Mouse (Mus musculus) myocyte (in vitro differentiated cells): ENCODE results near the gene Acyp1. TPM values are rescaled to one million over a fixed set of nuclear protein-coding genes. Genes with fewer than 3 reads are reported as not detected.

ENCODE experiments used
- H3K27me3 ChIP-seq: one replicate; pipeline ENCODE4 v1.6.1; 2011; ENCODE audit not compliant: control insufficient read depth, insufficient read depth, insufficient read length
- H3K36me3 ChIP-seq: one replicate; pipeline ENCODE4 v1.6.1; 2011; ENCODE audit not compliant: control insufficient read depth, insufficient read depth
- H3K4me2 ChIP-seq: one replicate; pipeline ENCODE4 v1.6.1; 2011; ENCODE audit warnings: low read depth, control low read depth
- H3K4me3 ChIP-seq: one replicate; pipeline ENCODE4 v1.5.1; 2011; ENCODE audit warnings: mild to moderate bottlenecking, control low read depth, moderate library complexity
- H3K79me2 ChIP-seq: one replicate; pipeline ENCODE4 v1.6.1; 2011; ENCODE audit not compliant: control insufficient read depth, insufficient read depth
- H3ac ChIP-seq: one replicate; pipeline ENCODE4 v1.6.1; 2011; ENCODE audit not compliant: control insufficient read depth, insufficient read length
- CEBPB ChIP-seq: IDR thresholded peaks from 2 replicates; pipeline ENCODE4 v1.6.1; 2011; ENCODE audit warnings: mild to moderate bottlenecking, moderate library complexity; ENCODE audit not compliant: poor library complexity, insufficient read depth, severe bottlenecking
- E2F4 ChIP-seq: IDR thresholded peaks from one replicate; pipeline ENCODE4 v1.6.1; 2011; ENCODE audit warnings: mild to moderate bottlenecking, control low read depth, moderate library complexity; ENCODE audit not compliant: insufficient read depth
- MAX ChIP-seq: IDR thresholded peaks from one replicate; pipeline ENCODE4 v1.6.1; 2011; ENCODE audit warnings: low read depth, mild to moderate bottlenecking, control low read depth
- MYOD1 ChIP-seq, 3 experiments: IDR thresholded peaks; one replicate each; pipeline ENCODE4 v1.6.1; 2011; ENCODE audit warnings: control low read depth in 2 of 3, low read depth in 2 of 3, mild to moderate bottlenecking in 2 of 3, moderate library complexity in 1 of 3; ENCODE audit not compliant: insufficient read length in 2 of 3, control insufficient read depth in 1 of 3
- MYOG ChIP-seq, 3 experiments: IDR thresholded peaks; one replicate each; pipeline ENCODE4 v1.6.1; 2011; ENCODE audit warnings: control low read depth in 2 of 3, low read depth in 2 of 3, mild to moderate bottlenecking in 2 of 3; ENCODE audit not compliant: insufficient read length in 2 of 3, control insufficient read depth in 1 of 3, insufficient read depth in 1 of 3
- POLR2A ChIP-seq: IDR thresholded peaks from one replicate; pipeline ENCODE4 v1.6.1; 2011; ENCODE audit warnings: low read depth, mild to moderate bottlenecking, control low read depth, moderate library complexity; ENCODE audit not compliant: insufficient read length
- POLR2AphosphoS2 ChIP-seq: IDR thresholded peaks from one replicate; pipeline ENCODE4 v1.6.1; 2011; ENCODE audit warnings: low read depth, control low read depth; ENCODE audit not compliant: insufficient read length
- REST ChIP-seq: IDR thresholded peaks from one replicate; pipeline ENCODE4 v1.6.1; 2011; ENCODE audit warnings: mild to moderate bottlenecking, control low read depth, moderate library complexity; ENCODE audit not compliant: insufficient read depth, insufficient read length
- SRF ChIP-seq: IDR thresholded peaks from one replicate; pipeline ENCODE4 v1.6.1; 2011; ENCODE audit warnings: low read depth; ENCODE audit not compliant: control insufficient read depth, insufficient read length
- TCF12 ChIP-seq: IDR thresholded peaks from one replicate; pipeline ENCODE4 v1.6.1; 2011; ENCODE audit warnings: mild to moderate bottlenecking, control low read depth; ENCODE audit not compliant: poor library complexity, insufficient read depth, severe bottlenecking
- TCF3 ChIP-seq: IDR thresholded peaks from one replicate; pipeline ENCODE4 v1.6.1; 2011; ENCODE audit warnings: low read depth, control low read depth; ENCODE audit not compliant: insufficient read length
- USF1 ChIP-seq: IDR thresholded peaks from one replicate; pipeline ENCODE4 v1.6.1; 2011; ENCODE audit warnings: low read depth, mild to moderate bottlenecking, control low read depth, moderate library complexity
- polyA plus RNA-seq: library from polyadenylated mRNA; unstranded; fragments of >200 nt; fragmentation: generic; extraction: Trizol; gene quantifications from one replicate; pipeline ENCODE4 v1.2.1, GENCODE M21; 2012; ENCODE audit warnings: missing spikeins

Acyp1 gene
- polyA plus RNA-seq, 1 experiment: 22.0 TPM

DNA sequence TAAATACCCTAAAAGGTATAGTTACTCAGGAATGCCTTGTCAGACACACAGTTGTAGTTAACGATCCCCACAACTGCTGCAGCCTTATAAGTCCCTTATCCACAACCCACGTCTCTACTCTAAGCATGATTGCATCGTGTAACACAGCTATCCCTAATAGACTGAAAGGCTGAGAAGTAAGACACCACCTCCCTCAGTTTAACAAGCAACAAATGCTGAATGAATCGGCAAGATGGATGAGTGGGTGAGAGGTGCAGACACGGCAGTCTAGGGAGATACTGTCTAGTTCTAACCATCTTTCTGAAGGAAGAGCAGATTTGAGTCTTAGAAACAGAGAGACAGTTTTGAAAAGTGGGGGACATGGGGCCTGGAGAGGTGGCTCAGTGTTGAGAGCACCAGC is 25.0 kb downstream of the Acyp1 start:
- H3K79me2 ChIP-seq: no peaks in the 10 kb centered on the region
- no peaks in the 10 kb centered on the region for H3K27me3 ChIP-seq
- H3K36me3 ChIP-seq: no peaks in the 10 kb centered on the region
- H3ac ChIP-seq: no peak overlapping the region
- H3K4me2 ChIP-seq: no peak overlapping the region
- TF ChIP-seq REST (no peak), USF1 (no peak)
- no peak overlapping the region for H3K4me3 ChIP-seq

DNA sequence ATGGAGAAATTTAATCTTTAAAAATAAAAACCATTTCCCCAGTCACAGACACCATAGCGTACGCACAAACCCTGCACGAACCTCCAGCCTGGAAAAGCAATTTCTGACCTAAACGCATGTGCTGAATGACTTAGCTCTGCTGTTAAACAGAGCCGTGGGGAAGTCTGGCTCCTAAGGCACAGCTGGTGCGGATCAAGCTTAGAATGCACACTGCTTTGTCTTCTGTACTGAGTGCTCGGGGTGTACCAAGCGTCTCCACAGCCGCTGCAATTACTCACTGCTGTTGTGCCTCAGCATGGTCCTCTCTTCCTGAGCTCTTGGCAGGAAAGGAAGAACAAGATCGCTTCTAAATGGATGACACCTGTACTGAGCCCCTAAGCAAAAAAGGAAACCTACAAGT is 25.7 kb downstream of the Acyp1 start:
- Histone ChIP-seq H3K36me3 (no peaks in the 10 kb centered on the region), H3K4me3 (no peak overlapping the region), H3K27me3 (no peaks in the 10 kb centered on the region), H3K4me2 (no peak overlapping the region), H3ac (no peak overlapping the region), H3K79me2 (no peaks in the 10 kb centered on the region)
- no peak for TF ChIP-seq TCF3
- TF ChIP-seq POLR2AphosphoS2: no peak
- TF ChIP-seq MAX: no peak
- no peak for TF ChIP-seq TCF12
- TF ChIP-seq MYOD1 (IDR thresholded peaks at IDR 0.05; ENCODE audit: control insufficient read depth in 1 of 3, insufficient read length in 2 of 3, low read depth in 2 of 3): no peak
- TF ChIP-seq POLR2A: no peak
- TF ChIP-seq REST: no peak
- TF ChIP-seq MYOG (IDR thresholded peaks at IDR 0.05; ENCODE audit: control insufficient read depth in 1 of 3, insufficient read depth in 1 of 3, insufficient read length in 2 of 3, low read depth in 2 of 3): no peak
- TF ChIP-seq E2F4: no peak
- TF ChIP-seq SRF: no peak
- TF ChIP-seq CEBPB: no peak

DNA sequence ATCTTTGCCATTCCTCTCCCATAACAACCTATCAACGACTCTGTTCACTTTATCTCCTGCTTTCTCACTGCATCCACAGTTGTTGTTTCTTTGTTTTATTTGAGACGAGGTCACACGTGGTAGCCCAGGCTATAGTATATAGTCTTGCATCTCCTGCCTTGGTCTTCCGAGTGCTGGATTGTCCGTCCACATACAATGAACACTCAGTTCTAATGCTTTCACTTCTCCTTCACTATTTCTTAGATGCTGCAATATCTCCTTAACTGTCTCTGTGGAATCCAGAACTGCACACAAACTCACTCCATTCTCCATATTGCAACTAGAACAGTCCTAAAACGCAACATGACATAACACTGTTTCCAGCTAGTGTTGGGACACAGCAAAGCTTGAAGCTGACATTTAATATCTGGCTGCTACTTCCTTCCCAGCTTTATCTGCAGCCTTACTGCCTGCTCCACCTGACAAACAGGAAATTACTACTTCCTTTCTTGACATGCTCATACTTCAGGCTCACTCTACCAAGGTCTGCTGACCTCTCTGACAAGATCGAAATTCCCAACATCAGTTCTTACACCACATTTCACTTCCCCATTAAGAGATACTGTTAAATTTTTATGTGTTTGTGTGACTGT is 31.1 kb downstream of the Acyp1 start:
- H3K4me2 ChIP-seq: peak overlapping the region; percentile 49
- no peak overlapping the region for H3ac ChIP-seq
- no peaks in the 10 kb centered on the region for H3K79me2 ChIP-seq
- TF ChIP-seq CEBPB (no peak), USF1 (no peak), MYOG (IDR thresholded peaks at IDR 0.05; ENCODE audit: control insufficient read depth in 1 of 3, insufficient read depth in 1 of 3, insufficient read length in 2 of 3, low read depth in 2 of 3) (no peak), SRF (no peak), POLR2AphosphoS2 (no peak)
- H3K27me3 ChIP-seq: no peaks in the 10 kb centered on the region
- H3K36me3 ChIP-seq: no peaks in the 10 kb centered on the region
- no peak overlapping the region for H3K4me3 ChIP-seq

DNA sequence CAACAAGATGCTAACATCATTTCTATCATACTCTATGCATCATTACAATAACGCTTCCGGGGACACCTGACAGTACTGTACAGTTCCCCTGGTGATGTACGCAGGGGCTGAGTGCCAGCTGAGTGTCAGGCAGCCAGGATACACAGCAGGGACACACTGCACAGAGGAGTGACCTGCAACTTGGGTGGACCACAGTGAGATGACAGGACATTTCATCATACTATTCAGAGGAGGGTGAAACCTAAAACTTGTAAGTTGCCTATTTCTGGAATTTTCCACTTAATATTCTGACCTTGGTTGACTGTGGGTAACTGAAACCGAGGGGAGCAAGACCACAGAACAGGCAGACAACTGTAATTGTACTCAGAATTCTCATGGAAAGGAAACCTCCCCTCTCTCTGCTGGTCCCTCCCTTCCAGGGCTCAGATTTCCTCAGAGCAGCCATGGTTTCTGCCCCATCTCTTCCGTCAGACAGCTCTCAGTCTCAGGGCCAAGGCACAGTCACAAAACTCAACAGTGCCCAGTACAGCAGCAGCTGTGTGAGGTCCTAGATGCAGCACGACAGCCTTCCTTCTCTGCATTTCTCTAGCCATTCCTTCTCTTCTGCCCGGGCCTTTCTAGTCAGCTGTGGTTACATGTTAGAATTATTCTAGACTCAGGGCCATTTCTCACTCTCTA is 32.0 kb downstream of the Acyp1 start:
- no peak overlapping the region for H3K4me3 ChIP-seq
- no peaks in the 10 kb centered on the region for H3K27me3 ChIP-seq
- H3K4me2 ChIP-seq: peak overlapping the region; percentile 49
- no peaks in the 10 kb centered on the region for H3K79me2 ChIP-seq
- no peak overlapping the region for H3ac ChIP-seq
- H3K36me3 ChIP-seq: no peaks in the 10 kb centered on the region
- TF ChIP-seq MYOG (IDR thresholded peaks at IDR 0.05; ENCODE audit: control insufficient read depth in 1 of 3, insufficient read depth in 1 of 3, insufficient read length in 2 of 3, low read depth in 2 of 3): peak in 1 of 3 experiments; percentile 65
- peak; percentile 21 for TF ChIP-seq SRF
- TF ChIP-seq MYOD1 (IDR thresholded peaks at IDR 0.05; ENCODE audit: control insufficient read depth in 1 of 3, insufficient read length in 2 of 3, low read depth in 2 of 3): peak in 2 of 3 experiments; percentile 44 to 50
- no peak for TF ChIP-seq MAX
- TF ChIP-seq E2F4: no peak
- peak; percentile 75 for TF ChIP-seq POLR2AphosphoS2
- TF ChIP-seq REST: no peak
- no peak for TF ChIP-seq TCF3
- peak; percentile 78 for TF ChIP-seq POLR2A
- no peak for TF ChIP-seq TCF12
- no peak for TF ChIP-seq USF1
- TF ChIP-seq CEBPB: peak; percentile 99

DNA sequence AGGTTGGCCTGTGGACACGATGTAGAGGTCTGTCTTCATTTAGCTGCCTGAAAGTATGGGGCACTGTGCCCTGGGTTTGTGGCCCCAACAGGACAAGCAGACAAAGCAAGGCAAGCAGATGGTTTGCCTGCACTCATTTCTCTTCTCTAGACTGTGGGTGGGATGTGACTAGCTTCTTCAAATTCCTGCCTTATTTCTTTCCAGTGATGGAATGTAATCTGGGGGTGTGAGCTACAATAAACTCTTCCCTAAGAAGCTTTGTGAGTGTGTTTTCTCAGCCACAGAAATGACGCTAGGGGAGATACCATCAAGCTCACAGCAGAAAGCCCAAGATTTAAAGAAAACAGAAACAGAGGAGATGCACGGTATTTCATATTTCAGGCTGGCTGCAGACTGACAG is 36.2 kb downstream of the Acyp1 start:
- no peak overlapping the region for H3K4me2 ChIP-seq
- H3K79me2 ChIP-seq: no peaks in the 10 kb centered on the region
- no peaks in the 10 kb centered on the region for H3K36me3 ChIP-seq
- TF ChIP-seq REST (no peak), MAX (no peak), MYOG (IDR thresholded peaks at IDR 0.05; ENCODE audit: control insufficient read depth in 1 of 3, insufficient read depth in 1 of 3, insufficient read length in 2 of 3, low read depth in 2 of 3) (no peak), POLR2AphosphoS2 (no peak), TCF12 (no peak), POLR2A (no peak), TCF3 (no peak), USF1 (no peak), E2F4 (no peak), SRF (no peak), CEBPB (no peak), MYOD1 (IDR thresholded peaks at IDR 0.05; ENCODE audit: control insufficient read depth in 1 of 3, insufficient read length in 2 of 3, low read depth in 2 of 3) (no peak)
- no peak overlapping the region for H3K4me3 ChIP-seq
- no peak overlapping the region for H3ac ChIP-seq
- no peaks in the 10 kb centered on the region for H3K27me3 ChIP-seq
